Mouse (Mus musculus): Measurements from ENCODE around the gene Znfx1. TPM values are rescaled to one million over a fixed set of nuclear protein-coding genes. Genes with fewer than 3 reads are reported as not detected.

Znfx1 gene
- polyA plus RNA-seq (2017; shearing (Covaris generic)), result 10 to 100 TPM; 32.1 to 47.9 TPM

DNA sequence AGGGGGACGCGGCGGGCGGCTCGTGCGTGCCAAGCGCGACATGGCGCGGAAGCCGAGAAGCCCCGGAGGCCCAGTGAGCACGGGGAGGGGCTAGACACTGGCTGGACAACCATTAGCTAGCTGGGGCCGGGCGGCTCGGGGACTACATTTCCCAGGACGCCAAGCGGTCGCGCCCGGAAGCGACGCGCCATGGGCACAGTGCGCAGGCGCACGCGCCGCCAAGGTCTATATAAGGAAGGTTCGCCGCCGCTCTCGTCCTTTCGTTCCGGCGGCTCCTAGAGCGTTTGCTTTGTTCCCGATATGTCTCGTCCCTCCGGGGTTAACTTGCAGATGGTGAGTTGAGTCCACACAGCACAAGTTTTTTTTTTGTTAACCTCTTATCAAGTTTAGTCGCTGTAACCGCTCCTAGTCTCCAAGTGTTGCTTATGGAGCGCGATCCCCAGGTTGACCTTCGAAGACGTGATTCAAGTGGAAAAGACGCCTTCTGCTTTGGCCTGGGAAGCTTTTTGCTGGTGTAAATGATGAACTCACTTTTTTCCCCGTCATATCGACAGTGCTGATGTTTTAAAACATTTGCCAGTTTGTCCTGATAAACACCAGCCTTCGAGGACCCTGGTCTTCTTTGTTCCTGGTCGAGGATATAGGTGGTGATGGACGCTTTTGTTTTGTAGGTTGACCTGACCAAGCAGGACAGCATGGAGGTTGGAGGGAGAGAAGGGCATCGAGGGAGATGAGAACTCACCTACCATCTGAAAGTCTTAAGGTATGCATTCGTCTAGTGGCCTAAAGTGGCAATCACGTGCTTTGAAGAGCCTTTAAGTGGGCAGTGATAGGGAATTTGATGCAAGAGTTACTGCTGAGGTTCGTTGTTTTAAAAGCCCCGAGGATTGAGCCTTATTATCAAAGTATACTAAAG is at the start of gene Znfx1:
Gene Znfx1, minus strand, starts transcription at position 51 of the 916 bp plus-strand sequence.

GRCm38 (mm10) chr2:167014702-167015381 is 48.0 kb downstream of the Znfx1 start, which contains the start of gene Ddx27:
Gene Ddx27, plus strand, starts transcription at chr2:167015193.

DNA sequence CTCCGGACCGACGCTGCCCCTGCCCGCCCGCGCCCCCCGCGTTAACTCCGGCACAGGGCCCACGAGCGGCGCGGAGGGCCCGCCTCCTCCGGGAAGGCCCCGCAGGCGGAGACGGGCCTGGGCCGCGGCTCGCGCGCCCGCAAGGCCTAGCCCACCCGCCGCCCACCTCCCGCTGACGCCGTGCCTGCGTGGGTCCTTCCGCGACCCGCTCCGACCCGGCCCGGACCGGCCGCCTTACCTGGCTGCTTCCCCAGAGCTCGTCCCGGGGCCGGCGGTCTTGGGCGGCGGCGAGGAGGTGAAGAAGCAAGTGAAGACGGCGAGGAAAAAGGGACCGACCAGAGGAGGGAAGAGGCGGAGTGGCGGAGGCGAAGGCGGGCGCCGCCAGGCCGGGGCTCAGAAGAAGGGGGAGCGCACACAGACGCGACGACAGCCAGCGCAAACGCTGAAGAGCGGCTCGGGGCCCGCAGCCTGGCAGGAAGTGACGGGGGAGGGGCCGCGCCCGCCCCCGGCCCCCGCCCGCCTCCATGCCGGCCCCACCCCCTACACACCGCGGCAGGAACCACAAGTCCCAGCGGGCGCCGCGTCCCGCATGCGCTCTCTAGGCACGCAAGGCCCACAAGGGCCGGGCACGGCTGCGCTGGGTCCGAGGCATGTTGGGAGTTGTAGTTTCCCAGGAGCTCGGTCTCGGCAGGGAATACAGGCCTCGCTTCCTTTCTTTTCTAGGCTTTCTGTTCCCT is 66.9 kb downstream of the Znfx1 start, which contains the start of gene Stau1:
Gene Stau1, minus strand, starts transcription at position 504 of the 737 bp plus-strand sequence.

Other genes starting within 250 kb of the Znfx1 start
- 10 to 100 TPM; 57.2 to 85.9 TPM for gene Cse1l, start 157.0 kb downstream of the Znfx1 start, polyA plus RNA-seq (2017; shearing (Covaris generic))
- gene Stau1, start 66.7 kb downstream of the Znfx1 start, polyA plus RNA-seq (2017; shearing (Covaris generic)), result 10 to 100 TPM; 59.4 to 62.8 TPM
- gene Ddx27, start 47.8 kb downstream of the Znfx1 start, polyA plus RNA-seq (2017; shearing (Covaris generic)), result 10 to 100 TPM; 66.1 to 72.9 TPM
- gene Kcnb1, start 127.1 kb upstream of the Znfx1 start, polyA plus RNA-seq (2017; shearing (Covaris generic)), result under 1 TPM; 0.57 to 0.69 TPM
- gene Ptgis, start 177.6 kb upstream of the Znfx1 start, polyA plus RNA-seq (2017; shearing (Covaris generic)), result not detected